Mouse (Mus musculus) lung, embryonic 16.5 days (tissue): ENCODE data around the gene Actn4. TPM values are rescaled to one million over a fixed set of nuclear protein-coding genes. Genes with fewer than 3 reads are reported as not detected.

Source experiments
- ATAC-seq: fragments of 200-750 bp; cut with Nextera tagmentation; 2 replicates; pipeline ENCODE4 v1.8.0; 2017; ENCODE audit warnings: low read depth, mild to moderate bottlenecking, moderate library complexity
- H3K27ac ChIP-seq: fragments of 300-500 bp; sonication (generic); 2 replicates; pipeline ENCODE4 v1.5.1; 2014; ENCODE audit warnings: mild to moderate bottlenecking, control low read depth, low read length
- H3K27me3 ChIP-seq: fragments of 300-500 bp; sonication (generic); 2 replicates; pipeline ENCODE4 v1.6.1; 2014; ENCODE audit warnings: low read depth, low read length, mixed read lengths; ENCODE audit not compliant: control insufficient read depth, insufficient read depth
- H3K36me3 ChIP-seq: fragments of 300-500 bp; sonication (generic); 2 replicates; pipeline ENCODE4 v1.6.1; 2014; ENCODE audit warnings: low read length; ENCODE audit not compliant: control insufficient read depth, insufficient read depth
- H3K4me1 ChIP-seq: fragments of 300-500 bp; sonication (generic); replicated peaks from 2 replicates; pipeline ENCODE4 v1.6.1; 2014; ENCODE audit warnings: low read length, mixed read lengths; ENCODE audit not compliant: control insufficient read depth, insufficient read depth
- H3K4me2 ChIP-seq: fragments of 300-500 bp; sonication (generic); 2 replicates; pipeline ENCODE4 v1.6.1; 2014; ENCODE audit warnings: low read depth, low read length, control low read depth
- H3K4me3 ChIP-seq: fragments of 300-500 bp; sonication (generic); 2 replicates; pipeline ENCODE4 v1.5.1; 2014; ENCODE audit warnings: mild to moderate bottlenecking, low read length, control low read depth
- H3K9ac ChIP-seq: fragments of 300-500 bp; sonication (generic); 2 replicates; pipeline ENCODE4 v1.6.1; 2014; ENCODE audit warnings: low read length, control low read depth
- H3K9me3 ChIP-seq: fragments of 300-500 bp; sonication (generic); 2 replicates; pipeline ENCODE4 v1.6.1; 2016; ENCODE audit warnings: low read length; ENCODE audit not compliant: control insufficient read depth
- WGBS: fragments of 180-500 bp; shearing (Covaris S2); extraction: QIAGEN DNeasy Blood & Tissue Kit; methylation state at CpG from one replicate; pipeline ENCODE4 v1.1.7; 2014; 5-methylcytosine and 5-hydroxymethylcytosine counted together
- polyA plus RNA-seq: library from polyadenylated mRNA; unstranded; fragments of >200 nt; fragmentation: Nextera tagmentation; extraction: Ambion mirVana; gene quantifications from 2 replicates; pipeline ENCODE4 v1.2.1, GENCODE M21; 2015

Actn4 gene
- polyA plus RNA-seq, 1 experiment from 2014 or later = 313 TPM

- Histone ChIP-seq H3K4me3 (no peak overlapping the region), H3K36me3 (no peaks in the 10 kb centered on the region), H3K9me3 (no peaks in the 10 kb centered on the region), H3K9ac (peak overlapping the region; percentile 38; the same call in 1 of the 2 replicates), H3K27ac (peak overlapping the region; percentile 92), H3K4me2 (peak overlapping the region; percentile 11), H3K27me3 (no peaks in the 10 kb centered on the region), H3K4me1 (peaks cover 88% of the 10 kb centered on the region)
- ATAC-seq = 0 out of 2 replicates have a peak, but pooled peaks have one; percentile 21
- 26% methylated on average over 1 of the region's 1 CpGs for WGBS
Observed at GRCm38 (mm10) chr7:28946271-28946610, 15.9 kb downstream of the Actn4 start.

GRCm38 (mm10) chr7:28945416-28946270 lies 16.5 kb downstream of the Actn4 start:
- peak overlapping the region; percentile 56 for H3K9ac ChIP-seq
- peak overlapping the region; percentile 3; the same call in 1 of the 2 replicates for H3K4me3 ChIP-seq
- peak; percentile 84 for ATAC-seq
- H3K27me3 ChIP-seq = no peaks in the 10 kb centered on the region
- H3K36me3 ChIP-seq = no peaks in the 10 kb centered on the region
- 14% methylated on average over 10 of the region's 10 CpGs for WGBS
- H3K4me1 ChIP-seq = peaks cover 85% of the 10 kb centered on the region
- H3K9me3 ChIP-seq = no peaks in the 10 kb centered on the region
- peak overlapping the region; percentile 92 for H3K27ac ChIP-seq
- peak overlapping the region; percentile 36 for H3K4me2 ChIP-seq

- Histone ChIP-seq H3K4me3 (peak overlapping the region; percentile 3; the same call in 1 of the 2 replicates), H3K4me2 (peak overlapping the region; percentile 36), H3K9ac (peak overlapping the region; percentile 56), H3K9me3 (no peaks in the 10 kb centered on the region), H3K27ac (peak overlapping the region; percentile 92), H3K27me3 (no peaks in the 10 kb centered on the region), H3K36me3 (no peaks in the 10 kb centered on the region), H3K4me1 (peaks cover 88% of the 10 kb centered on the region)
- WGBS = 38% methylated on average over 6 of the region's 6 CpGs
- peak; percentile 8; the same call in 1 of the 2 replicates for ATAC-seq
Observed at GRCm38 (mm10) chr7:28944756-28945415, 17.3 kb downstream of the Actn4 start.

GRCm38 (mm10) chr7:28943451-28944180 lies 18.5 kb downstream of the Actn4 start:
- H3K27ac ChIP-seq = peak overlapping the region; percentile 81
- H3K27me3 ChIP-seq = no peaks in the 10 kb centered on the region
- H3K9me3 ChIP-seq = no peaks in the 10 kb centered on the region
- peak overlapping the region; percentile 31; the same call in 1 of the 2 replicates for H3K9ac ChIP-seq
- no peaks in the 10 kb centered on the region for H3K36me3 ChIP-seq
- no peak overlapping the region for H3K4me3 ChIP-seq
- WGBS = 47% methylated on average over 5 of the region's 5 CpGs
- H3K4me1 ChIP-seq = peaks cover 87% of the 10 kb centered on the region
- ATAC-seq = 0 out of 2 replicates have a peak, but pooled peaks have one; percentile 6
- no peak overlapping the region for H3K4me2 ChIP-seq

- 46% methylated on average over 4 of the region's 4 CpGs for WGBS
- peaks cover 80% of the 10 kb centered on the region for H3K4me1 ChIP-seq
- ATAC-seq = no peak
- H3K9me3 ChIP-seq = no peaks in the 10 kb centered on the region
- no peaks in the 10 kb centered on the region for H3K36me3 ChIP-seq
- H3K4me2 ChIP-seq = no peak overlapping the region
- H3K27me3 ChIP-seq = no peaks in the 10 kb centered on the region
- H3K9ac ChIP-seq = peak overlapping the region; percentile 2; the same call in 1 of the 2 replicates
- H3K4me3 ChIP-seq = no peak overlapping the region
- peak overlapping the region; percentile 88 for H3K27ac ChIP-seq
Observed at GRCm38 (mm10) chr7:28941542-28941941, 20.6 kb downstream of the Actn4 start.

GRCm38 (mm10) chr7:28941129-28941528 lies 21.0 kb downstream of the Actn4 start:
- 57% methylated on average over 4 of the region's 4 CpGs for WGBS

GRCm38 (mm10) chr7:28939418-28940183 lies 22.5 kb downstream of the Actn4 start:
- Histone ChIP-seq H3K27ac (peak overlapping the region; percentile 17), H3K4me1 (peaks cover 72% of the 10 kb centered on the region), H3K4me2 (no peak overlapping the region), H3K4me3 (no peak overlapping the region), H3K27me3 (no peaks in the 10 kb centered on the region), H3K9me3 (no peaks in the 10 kb centered on the region), H3K36me3 (no peaks in the 10 kb centered on the region), H3K9ac (no peak overlapping the region)
- 67% methylated on average over 7 of the region's 7 CpGs for whole genome bisulfite sequencing
- no peak for ATAC-seq

More at GRCm38 (mm10) chr7:28941129-28941528, 21.0 kb downstream of the Actn4 start:
- Histone ChIP-seq H3K36me3 (no peaks in the 10 kb centered on the region), H3K27me3 (no peaks in the 10 kb centered on the region), H3K4me2 (no peak overlapping the region), H3K4me3 (no peak overlapping the region), H3K9ac (peak overlapping the region; percentile 2; the same call in 1 of the 2 replicates), H3K4me1 (peaks cover 80% of the 10 kb centered on the region), H3K9me3 (no peaks in the 10 kb centered on the region), H3K27ac (peak overlapping the region; percentile 88)
- ATAC-seq = no peak

GRCm38 (mm10) chr7:28938654-28939053 lies 23.5 kb downstream of the Actn4 start:
- Histone ChIP-seq H3K4me1 (peaks cover 66% of the 10 kb centered on the region), H3K36me3 (no peaks in the 10 kb centered on the region), H3K4me3 (no peak overlapping the region), H3K27me3 (no peaks in the 10 kb centered on the region), H3K9ac (0 out of 2 replicates have a peak overlapping the region, but pooled peaks have one; percentile 23), H3K4me2 (no peak overlapping the region), H3K27ac (peak overlapping the region; percentile 17), H3K9me3 (no peaks in the 10 kb centered on the region)
- no peak for ATAC-seq
- 81% methylated on average over 4 of the region's 4 CpGs for WGBS
